Mouse (Mus musculus) olfactory bulb, adult 2 months (tissue): ENCODE measurements around the gene Mob3a.

Source experiments
- CTCF ChIP-seq: fragments of 200-500 bp; IDR thresholded peaks from 2 replicates; pipeline ENCODE4 v1.5.1; 2012; ENCODE audit warnings: low read depth, mild to moderate bottlenecking, low read length, moderate library complexity; ENCODE audit not compliant: insufficient read depth
- POLR2A ChIP-seq: fragments of 200-500 bp; IDR thresholded peaks from 2 replicates; pipeline ENCODE4 v1.6.1; 2012; ENCODE audit warnings: mild to moderate bottlenecking, low read depth, low read length, moderate library complexity; ENCODE audit not compliant: insufficient read depth

- no peak for TF ChIP-seq CTCF
- no peak for TF ChIP-seq POLR2A
These were observed 15.2 kb downstream of the Mob3a start for GRCm38 (mm10) chr10:80686617-80687016.
